Mouse (Mus musculus) stomach, postnatal 0 days (tissue): ENCODE measurements at regions not wholly inside any gene's neighbourhood (a gene's known extent, or its start where the extent isn't known, plus 50 kb on each side); places are given as distances from the start of the nearest gene placed in this dataset.

Experiments
- CTCF ChIP-seq: IDR thresholded peaks from 2 replicates; pipeline ENCODE4 v1.5.1; 2016; ENCODE audit warnings: antibody characterized with exemption, low read depth, mild to moderate bottlenecking, moderate library complexity
- EP300 ChIP-seq: optimal IDR thresholded peaks from 2 replicates; pipeline ENCODE3; 2016; ENCODE audit warnings: antibody characterized with exemption

DNA sequence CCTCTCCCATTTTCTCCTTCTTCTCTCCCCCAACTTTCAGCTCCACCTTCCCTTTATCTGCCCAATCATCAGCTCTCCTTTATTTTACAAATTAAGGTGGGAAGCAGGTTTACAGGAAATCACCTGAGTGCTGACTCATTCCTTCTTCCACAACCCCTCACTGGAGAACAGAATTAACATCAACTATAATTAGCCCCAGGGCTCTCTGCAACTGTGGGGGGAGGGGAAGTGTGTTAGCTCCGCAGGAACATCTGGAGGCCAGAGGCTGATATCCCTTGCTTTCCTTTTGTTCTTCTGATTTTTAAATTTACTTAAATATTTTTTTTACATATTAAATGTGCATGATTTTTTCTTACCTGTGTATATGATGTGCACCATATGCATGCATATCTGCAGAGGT is 459.4 kb upstream of the 3110018I06Rik start:
- no peak for TF ChIP-seq CTCF
- TF ChIP-seq EP300: no peak
